Mouse (Mus musculus) lung, embryonic 16.5 days (tissue): ENCODE measurements around the gene Polg. TPM values are rescaled to one million over a fixed set of nuclear protein-coding genes. Genes with fewer than 3 reads are reported as not detected.

Experiments used
- ATAC-seq: fragments of 200-750 bp; cut with Nextera tagmentation; 2 replicates; pipeline ENCODE4 v1.8.0; 2017; ENCODE audit warnings: low read depth, mild to moderate bottlenecking, moderate library complexity
- H3K27ac ChIP-seq: fragments of 300-500 bp; sonication (generic); 2 replicates; pipeline ENCODE4 v1.5.1; 2014; ENCODE audit warnings: mild to moderate bottlenecking, control low read depth, low read length
- H3K27me3 ChIP-seq: fragments of 300-500 bp; sonication (generic); 2 replicates; pipeline ENCODE4 v1.6.1; 2014; ENCODE audit warnings: low read depth, low read length, mixed read lengths; ENCODE audit not compliant: control insufficient read depth, insufficient read depth
- H3K36me3 ChIP-seq: fragments of 300-500 bp; sonication (generic); 2 replicates; pipeline ENCODE4 v1.6.1; 2014; ENCODE audit warnings: low read length; ENCODE audit not compliant: control insufficient read depth, insufficient read depth
- H3K4me1 ChIP-seq: fragments of 300-500 bp; sonication (generic); replicated peaks from 2 replicates; pipeline ENCODE4 v1.6.1; 2014; ENCODE audit warnings: low read length, mixed read lengths; ENCODE audit not compliant: control insufficient read depth, insufficient read depth
- H3K4me2 ChIP-seq: fragments of 300-500 bp; sonication (generic); 2 replicates; pipeline ENCODE4 v1.6.1; 2014; ENCODE audit warnings: low read depth, low read length, control low read depth
- H3K4me3 ChIP-seq: fragments of 300-500 bp; sonication (generic); 2 replicates; pipeline ENCODE4 v1.5.1; 2014; ENCODE audit warnings: mild to moderate bottlenecking, low read length, control low read depth
- H3K9ac ChIP-seq: fragments of 300-500 bp; sonication (generic); 2 replicates; pipeline ENCODE4 v1.6.1; 2014; ENCODE audit warnings: low read length, control low read depth
- H3K9me3 ChIP-seq: fragments of 300-500 bp; sonication (generic); 2 replicates; pipeline ENCODE4 v1.6.1; 2016; ENCODE audit warnings: low read length; ENCODE audit not compliant: control insufficient read depth
- WGBS: fragments of 180-500 bp; shearing (Covaris S2); extraction: QIAGEN DNeasy Blood & Tissue Kit; methylation state at CpG from one replicate; pipeline ENCODE4 v1.1.7; 2014; 5-methylcytosine and 5-hydroxymethylcytosine counted together
- polyA plus RNA-seq: library from polyadenylated mRNA; unstranded; fragments of >200 nt; fragmentation: Nextera tagmentation; extraction: Ambion mirVana; gene quantifications from 2 replicates; pipeline ENCODE4 v1.2.1, GENCODE M21; 2015

Polg gene
- polyA plus RNA-seq, 1 experiment from 2014 or later, result 41.7 TPM

- H3K4me3 ChIP-seq, result no peak overlapping the region
- no peaks in the 10 kb centered on the region for H3K36me3 ChIP-seq
- H3K27ac ChIP-seq, result no peak overlapping the region
- H3K9ac ChIP-seq, result no peak overlapping the region
- H3K27me3 ChIP-seq, result no peaks in the 10 kb centered on the region
- 48% methylated on average over 3 of the region's 3 CpGs for WGBS
- peaks cover 2% of the 10 kb centered on the region; the same call in 1 of the 2 replicates for H3K9me3 ChIP-seq
- no peak for ATAC-seq
- H3K4me1 ChIP-seq, result peaks cover 8% of the 10 kb centered on the region
- no peak overlapping the region for H3K4me2 ChIP-seq
These were observed 4.6 kb upstream of the Polg start for GRCm38 (mm10) chr7:79470718-79471117.

GRCm38 (mm10) chr7:79469766-79470165 is 3.6 kb upstream of the Polg start:
- Histone ChIP-seq H3K4me3 (no peak overlapping the region), H3K4me1 (peaks cover 12% of the 10 kb centered on the region), H3K4me2 (no peak overlapping the region), H3K9ac (no peak overlapping the region), H3K27me3 (no peaks in the 10 kb centered on the region), H3K36me3 (no peaks in the 10 kb centered on the region), H3K9me3 (peaks cover 2% of the 10 kb centered on the region; the same call in 1 of the 2 replicates), H3K27ac (no peak overlapping the region)
- 52% methylated on average over 5 of the region's 5 CpGs for WGBS
- ATAC-seq, result no peak

GRCm38 (mm10) chr7:79468994-79469393 is 2.8 kb upstream of the Polg start:
- Histone ChIP-seq H3K27me3 (no peaks in the 10 kb centered on the region), H3K27ac (no peak overlapping the region), H3K36me3 (no peaks in the 10 kb centered on the region), H3K4me1 (peaks cover 20% of the 10 kb centered on the region), H3K9ac (no peak overlapping the region), H3K9me3 (peaks cover 2% of the 10 kb centered on the region; the same call in 1 of the 2 replicates), H3K4me3 (no peak overlapping the region), H3K4me2 (no peak overlapping the region)
- ATAC-seq, result no peak
- WGBS, result 36% methylated on average over 8 of the region's 8 CpGs

- Histone ChIP-seq H3K4me2 (peak overlapping the region; percentile 49), H3K27me3 (no peaks in the 10 kb centered on the region), H3K36me3 (0 out of 2 replicates have a peak, but pooled peaks cover 2% of the 10 kb centered on the region), H3K4me1 (peaks cover 27% of the 10 kb centered on the region), H3K4me3 (peak overlapping the region; percentile 24; the same call in 1 of the 2 replicates), H3K9me3 (peaks cover 2% of the 10 kb centered on the region; the same call in 1 of the 2 replicates), H3K27ac (no peak overlapping the region), H3K9ac (0 out of 2 replicates have a peak overlapping the region, but pooled peaks have one; percentile 31)
- WGBS, result 4% methylated on average over 4 of the region's 6 CpGs
- no peak for ATAC-seq
These were observed 1.8 kb upstream of the Polg start for GRCm38 (mm10) chr7:79467951-79468350.

GRCm38 (mm10) chr7:79465461-79466044 is 609 bp downstream of the Polg start:
- Histone ChIP-seq H3K9ac (peak overlapping the region; percentile 89), H3K27me3 (no peaks in the 10 kb centered on the region), H3K4me2 (peak overlapping the region; percentile 95), H3K27ac (peak overlapping the region; percentile 86), H3K9me3 (no peaks in the 10 kb centered on the region), H3K4me3 (peak overlapping the region; percentile 87), H3K36me3 (peaks cover 16% of the 10 kb centered on the region), H3K4me1 (peaks cover 27% of the 10 kb centered on the region)
- WGBS, result under 1% methylated on average over 31 of the region's 47 CpGs
- peak; percentile 32 for ATAC-seq

- 6% methylated on average over 47 of the region's 47 CpGs for WGBS
- no peak for ATAC-seq
- H3K4me2 ChIP-seq, result peak overlapping the region; percentile 95
- H3K27me3 ChIP-seq, result no peaks in the 10 kb centered on the region
- H3K9ac ChIP-seq, result peak overlapping the region; percentile 89
- H3K27ac ChIP-seq, result no peak overlapping the region; the same call in 1 of the 2 replicates
- peaks cover 27% of the 10 kb centered on the region for H3K4me1 ChIP-seq
- no peaks in the 10 kb centered on the region for H3K9me3 ChIP-seq
- peaks cover 23% of the 10 kb centered on the region for H3K36me3 ChIP-seq
- H3K4me3 ChIP-seq, result peak overlapping the region; percentile 87
These were observed 1.3 kb downstream of the Polg start for GRCm38 (mm10) chr7:79464776-79465420.

GRCm38 (mm10) chr7:79463376-79464077 is 2.6 kb downstream of the Polg start:
- Histone ChIP-seq H3K36me3 (peaks cover 35% of the 10 kb centered on the region), H3K4me2 (peak overlapping the region; percentile 95; the same call in 1 of the 2 replicates), H3K9me3 (no peaks in the 10 kb centered on the region), H3K4me1 (peaks cover 27% of the 10 kb centered on the region), H3K27ac (no peak overlapping the region), H3K9ac (no peak overlapping the region), H3K27me3 (no peaks in the 10 kb centered on the region), H3K4me3 (no peak overlapping the region)
- ATAC-seq, result no peak
- 76% methylated on average over 11 of the region's 11 CpGs for WGBS

- Histone ChIP-seq H3K27ac (no peak overlapping the region), H3K4me2 (no peak overlapping the region), H3K27me3 (no peaks in the 10 kb centered on the region), H3K4me1 (peaks cover 19% of the 10 kb centered on the region), H3K36me3 (peaks cover 49% of the 10 kb centered on the region), H3K4me3 (no peak overlapping the region), H3K9ac (no peak overlapping the region), H3K9me3 (no peaks in the 10 kb centered on the region)
- 90% methylated on average over 10 of the region's 10 CpGs for WGBS
- ATAC-seq, result no peak
These were observed 4.4 kb downstream of the Polg start for GRCm38 (mm10) chr7:79461721-79462120.

- 86% methylated on average over 3 of the region's 3 CpGs for WGBS
- Histone ChIP-seq H3K36me3 (peaks cover 50% of the 10 kb centered on the region), H3K9me3 (no peaks in the 10 kb centered on the region), H3K4me3 (no peak overlapping the region), H3K27me3 (no peaks in the 10 kb centered on the region), H3K4me1 (no peaks in the 10 kb centered on the region), H3K27ac (no peak overlapping the region), H3K9ac (no peak overlapping the region), H3K4me2 (no peak overlapping the region)
- no peak for ATAC-seq
These were observed 18.7 kb downstream of the Polg start for GRCm38 (mm10) chr7:79447486-79447885.
